Mouse (Mus musculus) thymus, adult 2 months (tissue): ENCODE results near the gene Ogfod2.

Experiments used
- CTCF ChIP-seq: fragments of 200-500 bp; IDR thresholded peaks from 2 replicates; pipeline ENCODE4 v1.5.1; 2012; ENCODE audit warnings: mild to moderate bottlenecking, control low read depth, low read length, moderate library complexity, borderline replicate concordance; ENCODE audit not compliant: control insufficient read depth, poor library complexity, insufficient read depth; ENCODE audit errors: extremely low read depth
- POLR2A ChIP-seq: fragments of 200-500 bp; IDR thresholded peaks from 2 replicates; pipeline ENCODE4 v1.6.1; 2012; ENCODE audit warnings: mild to moderate bottlenecking, low read length, control low read depth, moderate library complexity; ENCODE audit not compliant: control insufficient read depth, poor library complexity, insufficient read depth; ENCODE audit errors: extremely low read depth

GRCm38 (mm10) chr5:124093852-124094604, 18.1 kb upstream of the Ogfod2 start:
- TF ChIP-seq CTCF (no peak), POLR2A (no peak)
